Mouse (Mus musculus): ENCODE data around the gene Zfp811. TPM values are rescaled to one million over a fixed set of nuclear protein-coding genes. Genes with fewer than 3 reads are reported as not detected.
A peak's percentile ranks its signal among the peaks of the same experiment; 100 is the strongest.

The Zfp811 gene
- polyA plus RNA-seq, 1 experiment from 2014 or later: 1.3 TPM

DNA sequence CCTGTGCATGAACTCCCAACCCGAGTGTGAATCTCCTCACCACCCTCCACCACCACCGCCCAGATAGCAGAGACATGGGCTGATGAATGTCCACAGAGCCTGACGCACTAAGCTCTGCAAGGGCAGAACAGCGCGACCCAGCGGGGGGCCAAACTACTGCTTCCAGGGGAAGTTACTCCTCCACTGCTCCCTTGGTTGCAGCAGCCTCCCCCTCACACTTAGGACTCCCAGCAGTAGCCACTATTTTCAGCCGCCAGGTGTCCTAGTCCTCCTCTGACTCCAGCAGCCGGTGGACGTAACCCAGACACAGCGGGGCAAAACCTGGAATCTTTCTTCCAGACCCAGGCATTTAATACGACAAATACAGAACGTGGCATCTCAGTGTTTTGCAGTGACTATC is 56.1 kb downstream of the Zfp811 start:
- Histone ChIP-seq H3K27me3 (ENCODE audit: control insufficient read depth, insufficient read depth, low read length) (no peaks in the 10 kb centered on the region), H3K9me3 (ENCODE audit: control insufficient read depth, low read length) (no peaks in the 10 kb centered on the region), H3K4me2 (ENCODE audit: low read length) (peak overlapping the region; percentile 35), H3K36me3 (ENCODE audit: control insufficient read depth, insufficient read depth, low read length) (no peaks in the 10 kb centered on the region), H3K4me1 (ENCODE audit: control insufficient read depth in 2 of 2, insufficient read depth in 2 of 2, low read length in 2 of 2) (peaks cover 2 to 12% of the 10 kb centered on the region in 2 experiments; a peak in 3 of 4 replicates), H3K4me3 (ENCODE audit: control insufficient read depth in 1 of 2, insufficient read depth in 1 of 2, low read depth in 1 of 2, low read length in 2 of 2) (no peak overlapping the region), H3K9ac (ENCODE audit: low read length) (0 out of 2 replicates have a peak overlapping the region, but pooled peaks have one; percentile 34), H3K27ac (replicated peaks in 1 of 2; ENCODE audit: control insufficient read depth in 1 of 2, insufficient read depth in 1 of 2, low read depth in 2 of 2, low read length in 2 of 2) (no peak overlapping the region)
- no peak for ATAC-seq (ENCODE audit: insufficient number of reproducible peaks, insufficient read depth, low FRiP score, low read depth)
- WGBS: 11% methylated on average over 12 of the region's 12 CpGs

DNA sequence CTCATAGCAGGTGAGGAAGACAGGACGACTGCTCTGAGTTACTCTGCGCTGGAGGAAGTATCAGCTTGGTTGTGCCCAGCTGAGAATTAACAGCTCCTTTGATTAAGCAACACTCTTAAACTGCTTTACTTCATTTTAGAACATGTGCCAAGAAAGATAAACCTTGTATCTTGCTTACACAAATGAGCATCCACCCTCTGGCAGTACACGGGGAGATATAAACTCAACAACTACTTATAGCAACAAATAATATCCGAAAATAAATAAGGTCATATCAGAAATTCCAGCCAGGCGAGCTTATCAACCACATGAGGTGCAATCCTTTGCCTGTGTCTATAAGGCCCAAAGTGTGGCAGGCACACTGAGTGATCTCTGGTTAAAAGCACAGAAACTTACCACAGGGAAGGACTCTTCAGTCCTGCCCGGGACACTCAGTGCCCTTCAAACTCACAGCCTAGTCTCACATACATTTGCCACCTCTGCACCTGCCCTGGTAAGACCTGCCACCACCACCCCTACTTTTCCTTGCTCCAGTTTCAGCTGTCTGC is 56.8 kb downstream of the Zfp811 start:
- 30% methylated on average over 6 of the region's 6 CpGs for WGBS
- H3K9me3 ChIP-seq (ENCODE audit: control insufficient read depth, low read length): no peaks in the 10 kb centered on the region
- ATAC-seq (ENCODE audit: insufficient number of reproducible peaks, insufficient read depth, low FRiP score, low read depth): no peak

DNA sequence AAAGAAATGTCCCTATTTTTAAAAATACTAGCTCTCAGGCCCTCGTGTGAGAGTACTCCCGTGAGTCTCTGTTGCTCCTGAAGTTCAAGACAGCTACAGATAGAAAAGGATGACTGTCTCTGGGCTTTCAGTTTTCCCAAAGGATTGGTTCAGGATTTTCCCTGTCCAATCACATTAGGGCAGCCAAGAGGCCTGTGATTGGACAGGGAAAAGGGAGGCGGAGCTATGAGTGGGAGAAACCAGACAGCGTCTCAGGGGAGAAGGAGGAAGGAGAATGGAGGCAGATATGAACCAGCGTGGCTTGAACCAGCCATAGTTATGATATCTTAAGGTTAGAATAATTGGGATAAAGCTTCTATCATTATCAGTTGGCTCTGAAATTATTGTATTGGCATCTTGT is 59.1 kb downstream of the Zfp811 start:
- H3K27me3 ChIP-seq (ENCODE audit: control insufficient read depth, insufficient read depth, low read length): no peaks in the 10 kb centered on the region
- H3K4me1 ChIP-seq (ENCODE audit: control insufficient read depth in 2 of 2, insufficient read depth in 2 of 2, low read length in 2 of 2): peaks cover 2 to 12% of the 10 kb centered on the region in 2 experiments; a peak in 3 of 4 replicates
- 31% methylated on average over 5 of the region's 5 CpGs for WGBS
- no peak overlapping the region for H3K4me3 ChIP-seq (ENCODE audit: control insufficient read depth in 1 of 2, insufficient read depth in 1 of 2, low read depth in 1 of 2, low read length in 2 of 2)
- no peaks in the 10 kb centered on the region for H3K36me3 ChIP-seq (ENCODE audit: control insufficient read depth, insufficient read depth, low read length)
- no peak overlapping the region for H3K27ac ChIP-seq (replicated peaks in 1 of 2; ENCODE audit: control insufficient read depth in 1 of 2, insufficient read depth in 1 of 2, low read depth in 2 of 2, low read length in 2 of 2)
- no peak for ATAC-seq (ENCODE audit: insufficient number of reproducible peaks, insufficient read depth, low FRiP score, low read depth)
- no peak overlapping the region for H3K4me2 ChIP-seq (ENCODE audit: low read length)
- H3K9ac ChIP-seq (ENCODE audit: low read length): no peak overlapping the region
- no peaks in the 10 kb centered on the region for H3K9me3 ChIP-seq (ENCODE audit: control insufficient read depth, low read length)

More for the DNA sequence above, 56.8 kb downstream of the Zfp811 start:
- peaks cover 2 to 12% of the 10 kb centered on the region in 2 experiments; a peak in 3 of 4 replicates for H3K4me1 ChIP-seq (ENCODE audit: control insufficient read depth in 2 of 2, insufficient read depth in 2 of 2, low read length in 2 of 2)
- no peak overlapping the region for H3K9ac ChIP-seq (ENCODE audit: low read length)
- no peak overlapping the region for H3K4me2 ChIP-seq (ENCODE audit: low read length)
- no peaks in the 10 kb centered on the region for H3K27me3 ChIP-seq (ENCODE audit: control insufficient read depth, insufficient read depth, low read length)
- no peak overlapping the region for H3K27ac ChIP-seq (replicated peaks in 1 of 2; ENCODE audit: control insufficient read depth in 1 of 2, insufficient read depth in 1 of 2, low read depth in 2 of 2, low read length in 2 of 2)
- H3K4me3 ChIP-seq (ENCODE audit: control insufficient read depth in 1 of 2, insufficient read depth in 1 of 2, low read depth in 1 of 2, low read length in 2 of 2): no peak overlapping the region
- H3K36me3 ChIP-seq (ENCODE audit: control insufficient read depth, insufficient read depth, low read length): no peaks in the 10 kb centered on the region

Other genes starting within 250 kb of the Zfp811 start
- gene Cyp4f37, start 188.6 kb downstream of the Zfp811 start, polyA plus RNA-seq (2014; fragmentation: Nextera tagmentation; extraction: Ambion mirVana): not detected in 2 replicates
- not detected in 2 replicates for gene Cyp4f40, start 151.0 kb downstream of the Zfp811 start, polyA plus RNA-seq (2014; fragmentation: Nextera tagmentation; extraction: Ambion mirVana)
- not detected in 2 replicates for gene Cyp4f15, start 124.3 kb downstream of the Zfp811 start, polyA plus RNA-seq (2014; fragmentation: Nextera tagmentation; extraction: Ambion mirVana)
- gene Zfp871, start 21.6 kb downstream of the Zfp811 start, polyA plus RNA-seq (2014; fragmentation: Nextera tagmentation; extraction: Ambion mirVana): 32.5 and 34.7 TPM in 2 replicates
- 9.1 and 13.0 TPM in 2 replicates for gene Zfp799, start 20.3 kb upstream of the Zfp811 start, polyA plus RNA-seq (2014; fragmentation: Nextera tagmentation; extraction: Ambion mirVana)
- 6.6 and 8.4 TPM in 2 replicates for gene Zfp870, start 81.7 kb upstream of the Zfp811 start, polyA plus RNA-seq (2014; fragmentation: Nextera tagmentation; extraction: Ambion mirVana)
- gene Cyp4f14, start 107.4 kb upstream of the Zfp811 start, polyA plus RNA-seq (2014; fragmentation: Nextera tagmentation; extraction: Ambion mirVana): not detected in 2 replicates
- gene Cyp4f13, start 137.5 kb upstream of the Zfp811 start, polyA plus RNA-seq (2014; fragmentation: Nextera tagmentation; extraction: Ambion mirVana): 11.4 and 11.8 TPM in 2 replicates
- 5.0 and 5.4 TPM in 2 replicates for gene Zfp472, start 155.9 kb upstream of the Zfp811 start, polyA plus RNA-seq (2014; fragmentation: Nextera tagmentation; extraction: Ambion mirVana)
- 9.5 TPM in 2 replicates for gene Zfp952, start 183.2 kb upstream of the Zfp811 start, polyA plus RNA-seq (2014; fragmentation: Nextera tagmentation; extraction: Ambion mirVana)
- 5.5 and 6.6 TPM in 2 replicates for gene Zfp763, start 223.5 kb upstream of the Zfp811 start, polyA plus RNA-seq (2014; fragmentation: Nextera tagmentation; extraction: Ambion mirVana)